Mouse (Mus musculus): ENCODE data around the gene Gm21028.
"Not testable (repeated sequence)": the region's sequence is repeated elsewhere in the genome, so short reads cannot be mapped to it uniquely, and the experiment has no call there.

Gm21028 gene

GRCm38 (mm10) chr7:42578488-42578887, at the start of gene Gm21028:
Gene Gm21028 (minus strand): TSS chr7:42578588.
- no peaks in the 10 kb centered on the region for H3K27me3 ChIP-seq (ENCODE audit: insufficient read depth, low read length)
- no peaks in the 10 kb centered on the region for H3K4me1 ChIP-seq (replicated peaks; ENCODE audit: low read depth, low read length)
- H3K36me3 ChIP-seq (ENCODE audit: insufficient read depth, low read length), result peaks cover 56% of the 10 kb centered on the region
- no peak for TF ChIP-seq POU5F1 (IDR thresholded peaks at IDR 0.05; ENCODE audit: borderline replicate concordance, low read length)
- no peak for TF ChIP-seq NANOG (IDR thresholded peaks at IDR 0.05; ENCODE audit: borderline replicate concordance, low read length)
- TF ChIP-seq CTCF (conservative IDR thresholded peaks at IDR 0.05; ENCODE audit: low read length), result no peak
- H3K9me3 ChIP-seq (ENCODE audit: low read length), result peaks cover 84% of the 10 kb centered on the region
- no peak within 1 kb of the TSS for H3K4me3 ChIP-seq (replicated peaks; ENCODE audit: low read length)

- not testable (repeated sequence) for H3K4me1 ChIP-seq (replicated peaks; ENCODE audit: low read depth, low read length); H3K36me3 ChIP-seq (ENCODE audit: insufficient read depth, low read length); H3K4me3 ChIP-seq (replicated peaks; ENCODE audit: low read length); H3K27me3 ChIP-seq (ENCODE audit: insufficient read depth, low read length)
- peaks cover 28% of the 10 kb centered on the region for H3K9me3 ChIP-seq (ENCODE audit: low read length)
Measured at GRCm38 (mm10) chr7:42595666-42596065, 17.3 kb upstream of the Gm21028 start.

- Histone ChIP-seq H3K4me3 (replicated peaks; ENCODE audit: low read length) (peak within 1 kb of the TSS; percentile 79), H3K9me3 (ENCODE audit: low read length) (peaks cover 57% of the 10 kb centered on the region), H3K36me3 (ENCODE audit: insufficient read depth, low read length) (peaks cover 14% of the 10 kb centered on the region)
- H3K27me3 ChIP-seq (ENCODE audit: insufficient read depth, low read length); H3K4me1 ChIP-seq (replicated peaks; ENCODE audit: low read depth, low read length): not testable (repeated sequence)
Measured at GRCm38 (mm10) chr7:42592413-42592812, 14.0 kb upstream of the Gm21028 start, which contains the start of gene Zfp977. Gene Zfp977 (minus strand): TSS chr7:42592547.

GRCm38 (mm10) chr7:42591311-42591710, 12.9 kb upstream of the Gm21028 start:
- H3K4me3 ChIP-seq (replicated peaks; ENCODE audit: low read length), result peak overlapping the region; percentile 79
- H3K9me3 ChIP-seq (ENCODE audit: low read length), result peaks cover 68% of the 10 kb centered on the region
- H3K27me3 ChIP-seq (ENCODE audit: insufficient read depth, low read length); H3K4me1 ChIP-seq (replicated peaks; ENCODE audit: low read depth, low read length): not testable (repeated sequence)
- peaks cover 25% of the 10 kb centered on the region for H3K36me3 ChIP-seq (ENCODE audit: insufficient read depth, low read length)

GRCm38 (mm10) chr7:42551766-42552165, 26.6 kb downstream of the Gm21028 start:
- H3K4me1 ChIP-seq (replicated peaks; ENCODE audit: low read depth, low read length), result peaks cover 3% of the 10 kb centered on the region
- no peak for TF ChIP-seq POU5F1 (IDR thresholded peaks at IDR 0.05; ENCODE audit: borderline replicate concordance, low read length)
- no peak for TF ChIP-seq CTCF (conservative IDR thresholded peaks at IDR 0.05; ENCODE audit: low read length)
- no peak for TF ChIP-seq NANOG (IDR thresholded peaks at IDR 0.05; ENCODE audit: borderline replicate concordance, low read length)
- H3K9me3 ChIP-seq (ENCODE audit: low read length), result peaks cover 56% of the 10 kb centered on the region
- H3K36me3 ChIP-seq (ENCODE audit: insufficient read depth, low read length), result no peaks in the 10 kb centered on the region
- H3K27me3 ChIP-seq (ENCODE audit: insufficient read depth, low read length), result no peaks in the 10 kb centered on the region
- H3K4me3 ChIP-seq (replicated peaks; ENCODE audit: low read length), result no peak overlapping the region

All from E14TG2a.4 (cell line).